In the genomic region with DNA sequence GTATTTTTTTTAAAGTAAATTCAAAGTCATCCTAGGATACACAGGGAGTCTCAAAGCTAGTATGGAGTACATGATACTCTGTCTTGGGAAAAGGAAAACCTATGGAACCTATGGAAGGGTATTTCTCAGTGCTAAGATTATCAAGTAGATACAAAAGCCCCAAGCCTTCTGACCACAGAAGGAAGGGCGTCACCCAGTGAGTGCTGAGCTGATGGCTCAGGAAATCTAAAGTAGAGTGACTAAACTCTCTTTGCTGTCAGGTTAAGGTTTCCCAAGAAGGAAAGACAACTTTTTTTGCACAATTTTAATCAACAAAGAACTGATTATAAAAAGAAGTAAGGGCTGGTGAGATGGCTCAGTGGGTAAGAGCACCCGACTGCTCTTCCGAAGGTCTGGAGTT, we compare ENCODE assay signal across 18 mouse cellular contexts. TPM values are rescaled to one million over a fixed set of nuclear protein-coding genes. Genes with fewer than 3 reads are reported as not detected.
"Had no signal": no experiment of that assay in that cellular context is flagged by ENCODE, and none has a peak within 500 bp of the region (broad histone marks: within the 10 kb centered on the region; RNA-seq: fewer than 3 reads in every experiment).

No protein-coding gene starts in this region.

- H3K27ac ChIP-seq: left cerebral cortex, adult 2 months; liver, embryonic 13.5 days; midbrain, embryonic 10.5 days; midbrain, embryonic 15.5 days; neural tube, embryonic 13.5 days had no signal

- H3K9ac ChIP-seq: liver, embryonic 13.5 days; midbrain, embryonic 15.5 days; neural tube, embryonic 13.5 days had no signal

- H3K27me3 ChIP-seq: liver, embryonic 13.5 days; megakaryocyte, embryonic 14.5 days; midbrain, embryonic 15.5 days; neural tube, embryonic 13.5 days had no signal

- ATAC-seq: midbrain, embryonic 15.5 days had no signal

- H3K4me3 ChIP-seq: left cerebral cortex, adult 2 months; liver, embryonic 13.5 days; megakaryocyte, embryonic 14.5 days; midbrain, embryonic 10.5 days; midbrain, embryonic 15.5 days; neural tube, embryonic 13.5 days had no signal

- H3K9me3 ChIP-seq: liver, embryonic 13.5 days; megakaryocyte, embryonic 14.5 days; midbrain, embryonic 10.5 days; midbrain, embryonic 15.5 days; neural tube, embryonic 13.5 days had no signal

- DNase-seq: kidney, adult 18-20 months; kidney, adult 9 months; kidney, postnatal 14 days; layer of hippocampus, adult 9-11 months; layer of hippocampus, postnatal 36 days; liver, embryonic 13.5 days; lung, adult 2 months; lung, postnatal 14 days; lung, postnatal 4 days; retina, postnatal 1 day; thymus, adult 18-20 months; thymus, postnatal 36 days had no signal

- H3K4me2 ChIP-seq: liver, embryonic 13.5 days; midbrain, embryonic 15.5 days; neural tube, embryonic 13.5 days had no signal

- H3K4me1 ChIP-seq: midbrain, embryonic 15.5 days; neural tube, embryonic 13.5 days had no signal

RNA-seq across cellular contexts. Expression of a gene that starts 28.7 kb away (rescaled TPM):
- total RNA-seq: liver, adult 2 months had no signal
- polyA plus RNA-seq: liver, adult 2 months had no signal

RNA-seq across cellular contexts. Expression of a gene that starts 32.7 kb away (rescaled TPM):
- total RNA-seq: liver, adult 2 months had no signal
